Mouse (Mus musculus) erythroblast, embryonic 14.5 days (primary cell): ENCODE results near the gene Igfbp6.

Experiments used
- GATA1 ChIP-seq: IDR thresholded peaks from 2 replicates; pipeline ENCODE4 v1.6.1; 2012; ENCODE audit warnings: low read length, inconsistent platforms, mixed read lengths
- TAL1 ChIP-seq: IDR thresholded peaks from 3 replicates; pipeline ENCODE4 v1.6.1; 2012; ENCODE audit warnings: low read length, inconsistent platforms, mixed read lengths

DNA sequence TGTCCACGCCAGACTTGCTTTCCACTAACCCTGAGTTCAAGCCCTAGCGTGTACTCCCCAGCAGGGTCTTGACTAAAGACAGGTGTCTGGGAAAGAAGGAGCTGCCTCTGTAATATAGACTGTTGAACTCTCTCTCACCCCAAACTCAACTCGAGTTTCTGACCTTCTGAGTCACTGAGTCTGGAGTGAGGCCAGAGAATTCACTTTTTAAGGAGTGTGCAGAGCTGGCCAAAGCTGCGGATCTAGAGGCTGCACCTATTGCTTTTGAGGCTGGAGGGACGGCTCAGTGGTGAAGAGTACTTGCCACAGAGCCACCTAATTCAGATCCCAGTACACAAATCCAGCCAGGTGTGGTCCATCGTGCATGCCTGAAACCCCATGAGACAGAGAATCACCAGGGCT lies 23.5 kb downstream of the Igfbp6 start:
- TF ChIP-seq TAL1 (no peak), GATA1 (no peak)
